24 mouse cellular contexts compared by ENCODE assay signal in genomic region chr10:39678199-39678791, GRCm38 (mm10). TPM values are rescaled to one million over a fixed set of nuclear protein-coding genes. Genes with fewer than 3 reads are reported as not detected.
DNase-seq lines count a peak whose midpoint lies in the region; ATAC-seq and TF ChIP-seq lines count a peak whose summit lies in the region.
"Had no signal": no experiment of that assay in that cellular context is flagged by ENCODE, and none has a peak within 500 bp of the region (broad histone marks: within the 10 kb centered on the region; RNA-seq: fewer than 3 reads in every experiment).

No protein-coding gene starts in this region.

- no peak overlapping the region for H3K9ac ChIP-seq in intestine, embryonic 16.5 days (ENCODE audit: low read depth, low read length)
- no peak overlapping the region for H3K9ac ChIP-seq in intestine, embryonic 15.5 days
- no peak overlapping the region for H3K9ac ChIP-seq in stomach, embryonic 15.5 days
- H3K9ac ChIP-seq in stomach, postnatal 0 days (ENCODE audit: low read length): no peak overlapping the region
- H3K9ac ChIP-seq: embryonic facial prominence, embryonic 12.5 days; forebrain, embryonic 13.5 days; forebrain, embryonic 15.5 days; forebrain, postnatal 0 days had no signal

- H3K4me2 ChIP-seq in intestine, embryonic 16.5 days (ENCODE audit: low read depth, low read length): no peak overlapping the region
- H3K4me2 ChIP-seq in intestine, embryonic 15.5 days (replicated peaks): no peak overlapping the region
- H3K4me2 ChIP-seq in stomach, embryonic 15.5 days: no peak overlapping the region
- H3K4me2 ChIP-seq in stomach, postnatal 0 days (replicated peaks; ENCODE audit: low read depth): no peak overlapping the region
- H3K4me2 ChIP-seq: embryonic facial prominence, embryonic 12.5 days; forebrain, embryonic 13.5 days; forebrain, embryonic 15.5 days had no signal

- WGBS in intestine, embryonic 16.5 days: 69% methylated on average over 4 of the region's 4 CpGs
- 69% methylated on average over 4 of the region's 4 CpGs for WGBS in intestine, embryonic 15.5 days
- 69% methylated on average over 4 of the region's 4 CpGs for WGBS in stomach, embryonic 15.5 days
- 53% methylated on average over 4 of the region's 4 CpGs for WGBS in stomach, postnatal 0 days
- WGBS in midbrain, embryonic 10.5 days: 90% methylated on average over 4 of the region's 4 CpGs

- 0 out of 2 replicates have a peak, but pooled peaks cover 2% of the 10 kb centered on the region for H3K4me1 ChIP-seq in intestine, embryonic 16.5 days (ENCODE audit: control insufficient read depth, insufficient read depth, low read length)
- no peaks in the 10 kb centered on the region for H3K4me1 ChIP-seq in intestine, embryonic 15.5 days (replicated peaks)
- H3K4me1 ChIP-seq in stomach, embryonic 15.5 days: no peaks in the 10 kb centered on the region; the same call in 1 of the 2 replicates
- H3K4me1 ChIP-seq in stomach, postnatal 0 days (replicated peaks; ENCODE audit: control insufficient read depth, insufficient read depth): 0 out of 2 replicates have a peak, but pooled peaks cover 2% of the 10 kb centered on the region
- H3K4me1 ChIP-seq in midbrain, embryonic 10.5 days: peaks cover 21% of the 10 kb centered on the region

- ATAC-seq in intestine, embryonic 16.5 days: 0 out of 2 replicates have a peak, but pooled peaks have one; percentile 42
- ATAC-seq in intestine, embryonic 15.5 days: no peak
- ATAC-seq in stomach, embryonic 15.5 days (ENCODE audit: insufficient read depth, low FRiP score, low read depth): peak; percentile 73
- ATAC-seq in stomach, postnatal 0 days (ENCODE audit: low FRiP score, low TSS enrichment): peak; percentile 90
- ATAC-seq: CD4-positive, CD25-positive, alpha-beta regulatory T cell, adult 4 months; forebrain, embryonic 13.5 days; forebrain, embryonic 15.5 days; forebrain, postnatal 0 days; Patski had no signal

- TF ChIP-seq CTCF in stomach, postnatal 0 days (IDR thresholded peaks at IDR 0.05; ENCODE audit: low read depth): no peak

- H3K27me3 ChIP-seq in intestine, embryonic 16.5 days (replicated peaks; ENCODE audit: control insufficient read depth, insufficient read depth, low read length): no peaks in the 10 kb centered on the region
- no peaks in the 10 kb centered on the region for H3K27me3 ChIP-seq in intestine, embryonic 15.5 days (replicated peaks)
- H3K27me3 ChIP-seq in stomach, embryonic 15.5 days (replicated peaks): no peaks in the 10 kb centered on the region
- no peaks in the 10 kb centered on the region for H3K27me3 ChIP-seq in stomach, postnatal 0 days (ENCODE audit: control insufficient read depth, insufficient read depth, low read length)
- H3K27me3 ChIP-seq in midbrain, embryonic 10.5 days (ENCODE audit: low read depth, poor library complexity, severe bottlenecking): no peaks in the 10 kb centered on the region
- H3K27me3 ChIP-seq: CH12.LX; embryonic facial prominence, embryonic 12.5 days; forebrain, embryonic 13.5 days; forebrain, embryonic 15.5 days; Patski had no signal

- no peaks in the 10 kb centered on the region for H3K9me3 ChIP-seq in intestine, embryonic 16.5 days (ENCODE audit: control insufficient read depth, low read length)
- no peaks in the 10 kb centered on the region for H3K9me3 ChIP-seq in intestine, embryonic 15.5 days
- no peaks in the 10 kb centered on the region for H3K9me3 ChIP-seq in stomach, embryonic 15.5 days
- no peaks in the 10 kb centered on the region for H3K9me3 ChIP-seq in stomach, postnatal 0 days (ENCODE audit: control insufficient read depth, low read length)
- no peaks in the 10 kb centered on the region for H3K9me3 ChIP-seq in midbrain, embryonic 10.5 days (replicated peaks)
- H3K9me3 ChIP-seq: embryonic facial prominence, embryonic 10.5 days; embryonic facial prominence, embryonic 12.5 days; forebrain, embryonic 13.5 days; forebrain, embryonic 15.5 days; G1E had no signal

- DNase-seq in stomach, postnatal 0 days (ENCODE audit: low spot score): no peak
- no peak for DNase-seq in midbrain, embryonic 10.5 days (ENCODE audit: low spot score)
- DNase-seq in testis, postnatal 14 days (ENCODE audit: low spot score): no peak
- DNase-seq: adrenal gland, adult 2 months; adrenal gland, postnatal 14 days; adrenal gland, postnatal 36 days; B cell, adult 2 months; cerebellum, adult 11-12 months; cerebellum, adult 2 months; cerebellum, adult 9-10 months; cerebellum, postnatal 10 days; cerebellum, postnatal 25 days; forebrain, postnatal 0 days had no signal

- H3K36me3 ChIP-seq in intestine, embryonic 16.5 days (ENCODE audit: control insufficient read depth, insufficient read depth, low read length): no peaks in the 10 kb centered on the region
- H3K36me3 ChIP-seq in intestine, embryonic 15.5 days: no peaks in the 10 kb centered on the region
- H3K36me3 ChIP-seq in stomach, embryonic 15.5 days: no peaks in the 10 kb centered on the region
- H3K36me3 ChIP-seq in stomach, postnatal 0 days (ENCODE audit: control insufficient read depth, insufficient read depth, low read length): no peaks in the 10 kb centered on the region
- peaks cover 14% of the 10 kb centered on the region; the same call in 1 of the 2 replicates for H3K36me3 ChIP-seq in midbrain, embryonic 10.5 days
- H3K36me3 ChIP-seq: embryonic facial prominence, embryonic 10.5 days; embryonic facial prominence, embryonic 12.5 days; G1E had no signal

- H3K27ac ChIP-seq in intestine, embryonic 16.5 days (ENCODE audit: low read length): no peak overlapping the region
- H3K27ac ChIP-seq in intestine, embryonic 15.5 days: no peak overlapping the region
- peak overlapping the region; percentile 65; the same call in 1 of the 2 replicates for H3K27ac ChIP-seq in stomach, embryonic 15.5 days
- H3K27ac ChIP-seq in stomach, postnatal 0 days (replicated peaks): 0 out of 2 replicates have a peak overlapping the region, but pooled peaks have one; percentile 20
- H3K27ac ChIP-seq in midbrain, embryonic 10.5 days (replicated peaks): no peak overlapping the region
- H3K27ac ChIP-seq: embryonic facial prominence, embryonic 10.5 days; embryonic facial prominence, embryonic 12.5 days; forebrain, embryonic 13.5 days; forebrain, embryonic 15.5 days had no signal

- TF ChIP-seq EP300 in stomach, postnatal 0 days (optimal IDR thresholded peaks at IDR 0.05): no peak

- no peak overlapping the region for H3K4me3 ChIP-seq in intestine, embryonic 16.5 days (ENCODE audit: low read length)
- no peak overlapping the region for H3K4me3 ChIP-seq in intestine, embryonic 15.5 days (replicated peaks)
- H3K4me3 ChIP-seq in stomach, embryonic 15.5 days (replicated peaks): no peak overlapping the region
- H3K4me3 ChIP-seq in stomach, postnatal 0 days (ENCODE audit: low read depth, low read length): no peak overlapping the region
- no peak overlapping the region for H3K4me3 ChIP-seq in midbrain, embryonic 10.5 days
- H3K4me3 ChIP-seq: embryonic facial prominence, embryonic 10.5 days; embryonic facial prominence, embryonic 12.5 days; forebrain, embryonic 13.5 days; forebrain, embryonic 15.5 days had no signal

RNA-seq across cellular contexts. Expression of gene Rev3l, which starts 53.6 kb away (rescaled TPM):
- polyA plus RNA-seq in intestine, embryonic 16.5 days (2015; fragmentation: Nextera tagmentation; extraction: Ambion mirVana): 8.5 and 8.7 TPM in 2 replicates
- polyA plus RNA-seq in intestine, embryonic 15.5 days (2015; fragmentation: Nextera tagmentation; extraction: Ambion mirVana): 13.5 and 13.7 TPM in 2 replicates
- 16.4 and 20.3 TPM in 2 replicates for polyA plus RNA-seq in stomach, embryonic 15.5 days (2015; fragmentation: Nextera tagmentation; extraction: Ambion mirVana)
- polyA plus RNA-seq in stomach, postnatal 0 days (2015; fragmentation: Nextera tagmentation; extraction: Ambion mirVana): 10.0 TPM in 2 replicates
- polyA plus RNA-seq in midbrain, embryonic 10.5 days (2016; fragmentation: Nextera tagmentation; extraction: Ambion mirVana): 8.4 and 11.5 TPM in 2 replicates

Comparison
In these comparisons a context has a peak if more than half of its experiments do, and no peak if none do; other contexts are left out.
1. H3K27ac ChIP-seq: peak in stomach, embryonic 15.5 days (single experiment) and stomach, postnatal 0 days (single experiment); none in intestine, embryonic 16.5 days (single experiment), intestine, embryonic 15.5 days (single experiment) and midbrain, embryonic 10.5 days (single experiment).